Mouse (Mus musculus) forebrain, embryonic 12.5 days (tissue): ENCODE measurements around the gene Bhmt2. TPM values are rescaled to one million over a fixed set of nuclear protein-coding genes. Genes with fewer than 3 reads are reported as not detected.

ENCODE experiments used
- ATAC-seq: fragments of 200-750 bp; cut with Nextera tagmentation; 2 replicates; pipeline ENCODE4 v1.8.0; 2017; ENCODE audit warnings: moderate TSS enrichment; ENCODE audit not compliant: low FRiP score
- H3K27ac ChIP-seq: fragments of 300-500 bp; sonication (generic); 2 replicates; pipeline ENCODE4 v1.5.1; 2016; ENCODE audit warnings: mild to moderate bottlenecking
- H3K27me3 ChIP-seq: fragments of 300-500 bp; sonication (generic); 2 replicates; pipeline ENCODE4 v1.6.1; 2016; ENCODE audit warnings: mild to moderate bottlenecking
- H3K36me3 ChIP-seq: fragments of 300-500 bp; sonication (generic); replicated peaks from 2 replicates; pipeline ENCODE4 v1.6.1; 2016; ENCODE audit warnings: mild to moderate bottlenecking
- H3K4me1 ChIP-seq: fragments of 300-500 bp; sonication (generic); 2 replicates; pipeline ENCODE4 v1.6.1; 2016
- H3K4me2 ChIP-seq: fragments of 300-500 bp; sonication (generic); 2 replicates; pipeline ENCODE4 v1.6.1; 2016; ENCODE audit warnings: mild to moderate bottlenecking, moderate library complexity
- H3K4me3 ChIP-seq: fragments of 300-500 bp; sonication (generic); replicated peaks from 2 replicates; pipeline ENCODE4 v1.5.1; 2016; ENCODE audit warnings: mild to moderate bottlenecking
- H3K9ac ChIP-seq: fragments of 300-500 bp; sonication (generic); 2 replicates; pipeline ENCODE4 v1.6.1; 2016; ENCODE audit warnings: mild to moderate bottlenecking
- H3K9me3 ChIP-seq: fragments of 300-500 bp; sonication (generic); 2 replicates; pipeline ENCODE4 v1.6.1; 2016
- WGBS: fragments of 180-500 bp; shearing (Covaris S2); methylation state at CpG from one replicate; pipeline ENCODE4 v1.1.7; 2016; 5-methylcytosine and 5-hydroxymethylcytosine counted together
- polyA plus RNA-seq: library from polyadenylated mRNA; unstranded; fragments of >200 nt; fragmentation: Nextera tagmentation; extraction: Ambion mirVana; gene quantifications from 2 replicates; pipeline ENCODE4 v1.2.1, GENCODE M21; 2016

Gene Bhmt2
- polyA plus RNA-seq, 1 experiment from 2014 or later = not detected

DNA sequence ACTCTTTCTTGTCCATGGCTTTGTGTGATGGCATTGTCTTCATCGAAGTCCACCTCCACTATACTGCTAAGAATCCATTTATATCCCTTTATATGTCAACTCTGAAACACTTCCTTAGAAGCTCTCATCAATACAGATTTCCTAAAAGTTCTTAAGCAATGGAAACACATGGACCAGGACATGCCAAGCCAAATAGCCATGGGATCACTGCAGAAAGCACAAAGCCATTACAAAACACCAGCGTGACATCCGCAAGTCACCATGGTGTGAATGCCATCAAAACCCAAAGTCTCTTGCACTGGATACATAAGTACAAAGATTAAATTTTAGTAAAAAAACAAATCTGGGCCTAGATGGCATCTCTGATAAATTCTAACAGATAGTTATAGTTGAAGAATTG lies 15.5 kb upstream of the Bhmt2 start:
- no peak for ATAC-seq
- Histone ChIP-seq H3K9me3 (no peaks in the 10 kb centered on the region), H3K4me2 (no peak overlapping the region), H3K9ac (no peak overlapping the region), H3K4me1 (no peaks in the 10 kb centered on the region; the same call in 1 of the 2 replicates), H3K36me3 (no peaks in the 10 kb centered on the region), H3K27ac (no peak overlapping the region), H3K4me3 (no peak overlapping the region), H3K27me3 (no peaks in the 10 kb centered on the region)
- WGBS = 92% methylated on average over 3 of the region's 3 CpGs

DNA sequence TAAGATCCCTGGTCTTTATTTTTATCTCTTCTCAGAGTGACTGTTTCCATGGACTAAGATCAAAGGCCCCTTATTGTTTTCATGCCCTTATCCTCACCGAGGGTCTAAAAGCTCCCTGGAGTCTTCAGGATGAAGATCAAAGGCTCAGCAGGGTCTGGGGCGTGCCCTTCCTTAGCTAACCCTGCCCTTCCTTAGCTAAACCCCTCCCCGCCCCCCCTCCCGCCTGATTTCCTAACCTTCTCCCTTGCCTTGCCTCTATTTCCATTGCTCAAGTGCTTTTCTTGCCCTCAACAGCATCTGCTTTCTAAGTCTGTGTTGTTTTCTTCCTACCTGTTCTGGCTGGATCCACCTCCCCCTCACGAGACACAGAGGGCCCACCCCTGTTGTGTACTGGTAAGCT lies 13.2 kb upstream of the Bhmt2 start:
- Histone ChIP-seq H3K27me3 (no peaks in the 10 kb centered on the region), H3K36me3 (no peaks in the 10 kb centered on the region), H3K4me1 (no peaks in the 10 kb centered on the region; the same call in 1 of the 2 replicates), H3K9me3 (no peaks in the 10 kb centered on the region), H3K9ac (no peak overlapping the region), H3K4me3 (no peak overlapping the region), H3K27ac (no peak overlapping the region), H3K4me2 (no peak overlapping the region)
- ATAC-seq = no peak
- WGBS = 11% methylated on average over 4 of the region's 5 CpGs

DNA sequence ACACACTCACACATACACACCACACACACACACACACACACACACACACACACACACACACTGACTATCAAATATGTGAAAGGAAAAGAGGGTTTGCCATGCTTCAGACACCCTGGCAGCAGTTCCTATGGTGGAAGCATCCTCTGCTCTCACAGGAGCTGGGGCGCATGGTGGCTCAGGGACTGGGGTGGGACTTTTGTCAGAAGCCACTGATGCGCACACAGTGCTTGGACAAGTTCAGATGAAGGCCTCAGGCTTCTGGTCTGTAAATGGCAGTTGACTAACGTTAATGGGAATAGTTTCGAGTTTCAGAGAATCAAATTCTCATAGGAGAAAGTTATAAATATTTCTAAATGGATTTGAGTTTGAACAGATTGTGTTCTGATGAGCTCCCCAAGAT lies 11.1 kb upstream of the Bhmt2 start:
- no peaks in the 10 kb centered on the region for H3K36me3 ChIP-seq
- H3K9me3 ChIP-seq = no peaks in the 10 kb centered on the region
- no peaks in the 10 kb centered on the region for H3K27me3 ChIP-seq
- no peak overlapping the region for H3K27ac ChIP-seq
- H3K4me3 ChIP-seq = no peak overlapping the region
- WGBS = 70% methylated on average over 4 of the region's 4 CpGs
- no peak overlapping the region for H3K9ac ChIP-seq
- H3K4me2 ChIP-seq = no peak overlapping the region
- H3K4me1 ChIP-seq = no peaks in the 10 kb centered on the region; the same call in 1 of the 2 replicates
- no peak for ATAC-seq

DNA sequence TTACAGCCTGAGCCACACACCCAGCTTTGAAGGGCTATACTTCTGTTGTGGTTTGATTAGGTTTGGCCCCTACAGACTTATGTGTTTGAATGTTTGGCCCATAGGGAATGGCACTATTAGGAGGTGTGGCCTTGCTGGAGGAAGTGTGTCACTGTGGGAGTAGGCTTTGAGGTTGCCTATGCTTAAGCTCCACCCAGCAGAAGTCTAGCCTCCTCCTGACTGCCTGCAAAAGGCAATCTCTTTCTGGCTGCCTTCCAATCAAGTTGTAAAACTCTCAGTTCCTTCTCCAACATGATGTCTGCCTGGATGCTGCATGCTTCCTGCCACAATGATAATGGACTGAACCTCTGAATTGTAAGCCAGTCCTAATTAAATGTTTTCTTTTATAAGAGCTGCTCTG lies 9.2 kb upstream of the Bhmt2 start:
- Histone ChIP-seq H3K4me1 (no peaks in the 10 kb centered on the region; the same call in 1 of the 2 replicates), H3K9ac (no peak overlapping the region), H3K4me2 (no peak overlapping the region), H3K27ac (no peak overlapping the region), H3K27me3 (no peaks in the 10 kb centered on the region), H3K4me3 (no peak overlapping the region), H3K9me3 (no peaks in the 10 kb centered on the region), H3K36me3 (no peaks in the 10 kb centered on the region)
- no peak for ATAC-seq

DNA sequence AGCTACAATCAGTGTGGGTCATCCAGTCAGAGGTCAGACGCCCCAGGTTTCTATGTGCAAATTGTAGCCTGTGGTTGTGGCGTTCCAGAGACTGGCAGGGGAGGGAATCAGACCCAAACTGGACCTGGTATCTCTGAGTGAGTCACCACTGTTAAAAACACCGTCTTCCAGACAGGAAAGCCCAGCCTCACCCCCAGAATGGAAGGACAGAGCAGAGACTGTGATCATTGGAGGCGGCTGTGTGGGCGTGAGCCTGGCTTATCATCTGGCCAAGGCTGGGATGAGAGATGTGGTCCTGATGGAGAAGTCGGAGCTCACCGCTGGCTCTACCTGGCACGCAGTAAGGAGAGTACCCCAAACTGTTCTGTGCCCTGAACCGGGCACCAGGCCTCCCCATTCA lies 2.8 kb upstream of the Bhmt2 start:
- Histone ChIP-seq H3K4me3 (no peak overlapping the region), H3K27ac (no peak overlapping the region), H3K4me2 (no peak overlapping the region), H3K9ac (no peak overlapping the region), H3K36me3 (no peaks in the 10 kb centered on the region), H3K9me3 (no peaks in the 10 kb centered on the region), H3K27me3 (peaks cover 14% of the 10 kb centered on the region), H3K4me1 (no peaks in the 10 kb centered on the region)
- no peak for ATAC-seq
- 81% methylated on average over 9 of the region's 9 CpGs for WGBS

DNA sequence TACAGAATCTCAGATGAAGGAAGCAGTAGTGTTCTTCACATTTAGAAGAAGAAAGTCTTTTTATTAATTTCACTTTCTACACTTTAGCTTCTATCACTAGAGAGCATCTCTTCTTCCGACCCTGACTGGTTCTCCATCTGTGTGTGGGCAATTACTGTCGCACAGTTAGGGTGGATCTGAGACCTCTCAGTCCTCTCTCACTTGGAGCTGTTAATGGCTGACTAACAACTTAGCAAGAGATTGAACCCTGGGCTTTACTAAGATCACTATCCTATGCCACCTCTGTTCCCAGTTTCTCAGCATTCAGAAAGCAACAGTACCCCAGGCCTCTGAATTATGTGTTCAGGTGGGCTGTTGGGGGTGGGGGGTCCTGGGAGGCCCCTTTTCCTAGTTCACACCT lies 806 bp downstream of the Bhmt2 start:
- Histone ChIP-seq H3K4me2 (no peak overlapping the region), H3K9me3 (no peaks in the 10 kb centered on the region), H3K27me3 (peaks cover 14% of the 10 kb centered on the region), H3K4me3 (no peak overlapping the region), H3K4me1 (no peaks in the 10 kb centered on the region), H3K9ac (no peak overlapping the region), H3K27ac (no peak overlapping the region), H3K36me3 (no peaks in the 10 kb centered on the region)
- ATAC-seq = no peak
- 73% methylated on average over 2 of the region's 2 CpGs for WGBS

DNA sequence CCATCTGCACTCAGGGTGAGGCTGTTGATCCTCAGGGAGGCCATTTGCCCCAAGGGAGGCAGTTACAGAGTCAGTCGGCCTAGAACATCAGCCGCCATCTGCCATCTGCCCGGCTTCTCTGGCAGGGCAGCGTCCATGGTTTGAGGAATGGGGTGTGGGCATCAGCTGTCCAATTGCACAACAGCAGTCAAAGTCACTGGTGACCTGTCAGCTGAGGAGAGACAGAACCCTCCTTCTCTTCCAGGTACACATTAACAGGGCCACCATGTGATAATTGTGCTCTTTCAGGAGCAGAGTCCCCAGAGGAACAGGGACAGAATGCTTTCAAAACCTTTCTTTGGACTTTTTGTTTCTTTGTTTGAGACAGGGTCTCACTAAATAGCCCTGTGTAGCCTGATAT lies 1.7 kb downstream of the Bhmt2 start:
- no peak overlapping the region for H3K4me3 ChIP-seq
- no peak for ATAC-seq
- H3K27me3 ChIP-seq = peaks cover 14% of the 10 kb centered on the region
- H3K27ac ChIP-seq = no peak overlapping the region
- H3K9me3 ChIP-seq = no peaks in the 10 kb centered on the region
- no peaks in the 10 kb centered on the region for H3K4me1 ChIP-seq
- H3K9ac ChIP-seq = no peak overlapping the region
- no peak overlapping the region for H3K4me2 ChIP-seq
- 94% methylated on average over 4 of the region's 4 CpGs for WGBS
- no peaks in the 10 kb centered on the region for H3K36me3 ChIP-seq

DNA sequence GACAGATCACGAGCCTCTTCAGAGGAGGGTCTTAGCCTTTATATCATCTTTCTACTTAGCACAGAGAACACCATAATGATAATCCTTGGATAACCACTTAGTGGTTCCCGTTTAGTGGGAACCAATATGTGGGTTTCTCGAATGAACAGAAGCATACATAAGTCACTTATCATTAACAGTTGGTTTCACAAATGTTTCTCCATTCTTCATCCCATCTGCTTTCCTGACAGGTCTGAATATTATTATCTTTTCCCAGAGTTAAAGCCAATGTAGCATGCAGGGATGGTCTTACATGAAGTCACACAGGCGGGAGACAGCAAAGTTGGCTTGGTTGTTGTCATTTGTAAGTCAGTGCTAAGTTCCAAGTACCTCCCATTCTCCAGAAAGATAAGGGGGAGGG lies 6.5 kb downstream of the Bhmt2 start:
- Histone ChIP-seq H3K27ac (no peak overlapping the region), H3K4me3 (no peak overlapping the region), H3K9me3 (no peaks in the 10 kb centered on the region), H3K36me3 (no peaks in the 10 kb centered on the region), H3K9ac (no peak overlapping the region), H3K4me2 (no peak overlapping the region), H3K27me3 (no peaks in the 10 kb centered on the region), H3K4me1 (no peaks in the 10 kb centered on the region)
- 88% methylated on average over 4 of the region's 4 CpGs for WGBS
- no peak for ATAC-seq

DNA sequence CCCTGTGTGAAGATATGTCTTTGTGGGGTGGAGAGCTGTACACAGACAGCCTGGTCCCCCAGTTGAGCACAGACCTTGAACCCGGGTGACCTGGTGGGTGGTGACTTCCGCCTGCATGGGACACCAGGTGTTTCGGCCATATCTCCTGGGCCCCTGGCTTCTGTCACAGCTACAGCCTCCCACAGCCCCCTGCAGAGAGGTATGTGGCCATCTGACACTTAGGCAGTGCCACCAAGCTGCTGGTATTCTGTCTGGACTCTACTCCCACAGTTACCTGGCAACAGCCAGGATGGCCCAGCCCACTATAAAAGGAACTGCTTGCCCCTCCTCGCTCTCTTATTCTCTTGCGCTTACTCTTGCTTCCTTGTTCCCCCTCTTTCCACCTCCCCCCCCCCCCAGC lies 16.2 kb downstream of the Bhmt2 start:
- WGBS = 81% methylated on average over 5 of the region's 5 CpGs
- Histone ChIP-seq H3K36me3 (no peaks in the 10 kb centered on the region), H3K4me1 (no peaks in the 10 kb centered on the region), H3K9me3 (no peaks in the 10 kb centered on the region), H3K4me2 (no peak overlapping the region), H3K4me3 (no peak overlapping the region), H3K27ac (no peak overlapping the region), H3K27me3 (no peaks in the 10 kb centered on the region), H3K9ac (no peak overlapping the region)
- ATAC-seq = no peak

DNA sequence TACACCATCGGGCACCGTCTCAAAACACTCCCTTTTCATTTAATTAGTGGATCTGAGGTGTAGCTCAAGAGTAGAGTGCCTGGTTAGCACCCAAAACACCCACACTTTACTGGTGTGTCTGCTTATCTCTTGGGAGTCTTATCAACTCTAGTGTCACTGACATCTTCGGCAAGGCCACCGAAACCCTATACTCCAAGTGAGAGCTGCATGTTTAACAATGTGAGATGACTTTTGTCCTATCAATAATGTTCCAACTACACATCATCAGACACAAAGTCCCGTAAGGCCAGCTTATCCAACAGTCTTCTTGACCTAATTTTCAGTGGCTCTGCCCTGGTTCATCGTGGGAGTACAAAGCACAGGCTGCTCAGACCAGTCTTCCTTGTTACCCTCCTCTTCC lies 20.7 kb downstream of the Bhmt2 start:
- H3K36me3 ChIP-seq = no peaks in the 10 kb centered on the region
- WGBS = 90% methylated on average over 6 of the region's 6 CpGs
- H3K4me1 ChIP-seq = no peaks in the 10 kb centered on the region
- no peak overlapping the region for H3K4me3 ChIP-seq
- H3K9me3 ChIP-seq = no peaks in the 10 kb centered on the region
- H3K27me3 ChIP-seq = no peaks in the 10 kb centered on the region
- ATAC-seq = no peak
- no peak overlapping the region for H3K9ac ChIP-seq
- no peak overlapping the region for H3K27ac ChIP-seq
- H3K4me2 ChIP-seq = no peak overlapping the region

DNA sequence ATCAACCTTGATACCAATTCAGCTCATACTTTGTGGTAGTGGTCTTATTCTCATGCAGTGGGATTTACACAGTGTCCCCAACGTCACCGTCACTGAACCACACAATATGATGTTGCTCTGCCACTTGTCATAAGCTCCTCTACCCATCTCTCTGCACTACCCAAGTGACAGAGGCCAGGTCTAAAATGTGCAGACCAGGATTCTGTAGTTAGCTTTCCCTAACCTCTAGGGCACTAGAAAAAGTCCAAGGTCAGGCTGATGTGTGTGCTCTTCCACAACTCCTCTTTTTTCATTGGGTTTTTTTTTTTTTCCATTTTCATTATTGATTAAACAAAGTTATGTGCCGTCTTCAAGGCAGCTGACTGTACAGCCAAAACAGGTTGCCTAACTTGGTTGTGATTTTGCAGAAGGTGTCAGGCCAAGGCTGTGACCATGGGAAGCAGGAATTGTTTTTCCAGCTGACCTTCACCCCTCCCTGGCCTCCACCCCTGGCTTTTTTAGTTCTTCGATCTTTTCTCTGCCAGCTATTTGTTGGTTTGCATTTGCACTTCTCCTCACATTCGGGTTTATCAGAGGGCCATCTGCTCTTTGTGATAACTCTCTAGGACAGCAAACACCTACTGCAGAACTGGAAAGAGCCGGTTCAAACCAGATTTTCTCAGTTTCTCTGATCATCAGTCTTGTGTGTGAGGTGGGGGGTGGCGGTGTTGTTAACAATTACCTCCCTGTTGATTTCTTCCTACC lies 25.5 kb downstream of the Bhmt2 start:
- H3K9ac ChIP-seq = no peak overlapping the region
- H3K27me3 ChIP-seq = no peaks in the 10 kb centered on the region

DNA sequence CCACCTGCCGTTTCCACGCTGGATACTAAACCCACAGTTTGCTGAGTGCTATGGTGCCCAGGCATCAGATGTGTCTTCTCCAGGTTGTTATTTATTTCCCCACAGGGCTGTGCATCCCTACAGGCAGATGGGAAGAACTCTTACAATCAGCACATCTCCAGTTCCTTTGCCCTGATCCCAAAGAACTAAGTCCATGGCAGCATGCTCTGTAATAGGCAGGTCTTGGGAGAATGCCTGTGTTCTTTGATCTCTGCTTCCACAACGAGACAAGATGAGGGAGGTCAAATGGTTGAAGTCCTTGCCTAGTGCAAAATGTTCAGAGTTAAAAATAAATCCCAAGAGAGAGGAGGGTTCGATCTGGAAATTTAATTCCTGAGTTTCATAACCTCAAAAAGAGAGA lies 34.5 kb downstream of the Bhmt2 start:
- no peaks in the 10 kb centered on the region for H3K9me3 ChIP-seq
- H3K36me3 ChIP-seq = no peaks in the 10 kb centered on the region
- 66% methylated on average over 4 of the region's 4 CpGs for WGBS
- H3K4me1 ChIP-seq = no peaks in the 10 kb centered on the region
- ATAC-seq = no peak
- H3K9ac ChIP-seq = no peak overlapping the region
- H3K4me3 ChIP-seq = no peak overlapping the region
- no peak overlapping the region for H3K4me2 ChIP-seq
- no peak overlapping the region for H3K27ac ChIP-seq
- H3K27me3 ChIP-seq = no peaks in the 10 kb centered on the region

More for the DNA sequence above, 25.5 kb downstream of the Bhmt2 start:
- Histone ChIP-seq H3K36me3 (no peaks in the 10 kb centered on the region), H3K4me2 (no peak overlapping the region), H3K4me3 (no peak overlapping the region), H3K4me1 (no peaks in the 10 kb centered on the region), H3K27ac (no peak overlapping the region), H3K9me3 (no peaks in the 10 kb centered on the region)
- 89% methylated on average over 7 of the region's 7 CpGs for WGBS
- ATAC-seq = no peak
